Mouse (Mus musculus): ENCODE results near the gene Pim1. TPM values are rescaled to one million over a fixed set of nuclear protein-coding genes. Genes with fewer than 3 reads are reported as not detected.
"Not testable (repeated sequence)": the region's sequence is repeated elsewhere in the genome, so short reads cannot be mapped to it uniquely, and the experiment has no call there.

Pim1 gene
- total RNA-seq, 4 experiments from 2014 or later: 55.1 to 168 (median 83.0) TPM

- no peak for DNase-seq
Observed at GRCm38 (mm10) chr17:29494062-29494731, 3.6 kb downstream of the Pim1 start.

- no peak for DNase-seq
Observed at GRCm38 (mm10) chr17:29494732-29495076, 4.2 kb downstream of the Pim1 start.

DNA sequence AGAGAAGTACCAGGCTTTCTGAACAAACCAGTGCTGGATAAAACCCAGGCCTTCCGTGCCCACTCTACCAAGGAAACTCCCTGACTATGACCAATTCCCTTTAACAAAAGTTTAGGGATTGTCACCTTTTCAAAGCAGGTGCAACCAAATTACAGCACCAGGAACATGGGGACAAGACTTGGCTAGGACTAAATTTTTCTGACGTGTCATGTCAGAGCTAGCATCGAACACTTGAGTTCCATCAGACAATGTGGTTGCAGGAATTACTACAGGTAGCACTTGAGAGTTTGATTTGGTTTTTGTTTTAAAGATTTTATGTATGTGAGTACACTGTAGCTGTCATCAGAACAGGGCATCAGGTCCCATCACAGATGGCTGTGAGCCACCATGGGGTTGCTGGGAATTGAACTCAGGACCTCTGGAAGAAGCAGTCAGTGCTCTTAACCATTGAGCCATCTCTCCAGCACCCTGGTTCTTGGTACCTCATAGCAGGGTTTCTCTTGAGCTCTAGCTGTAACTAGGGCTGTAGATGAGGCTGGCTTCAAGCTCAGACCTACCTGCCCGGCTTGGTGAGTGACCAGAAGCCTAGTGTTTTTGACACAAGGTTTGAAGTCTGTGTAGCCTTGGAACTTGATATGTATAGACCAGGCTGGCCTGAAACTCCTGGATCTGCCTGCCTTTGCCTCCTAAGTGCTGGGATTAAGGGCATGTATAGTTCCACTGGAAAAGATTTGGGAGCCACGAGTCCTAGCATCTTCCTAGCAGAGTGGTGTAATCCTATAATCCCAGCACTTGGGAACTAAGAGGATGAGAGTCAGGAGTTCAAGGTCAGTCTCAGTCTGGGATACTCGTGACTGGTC is 5.9 kb downstream of the Pim1 start:
- DNase-seq: no peak

GRCm38 (mm10) chr17:29497071-29497354 is 6.5 kb downstream of the Pim1 start:
- DNase-seq: no peak

DNA sequence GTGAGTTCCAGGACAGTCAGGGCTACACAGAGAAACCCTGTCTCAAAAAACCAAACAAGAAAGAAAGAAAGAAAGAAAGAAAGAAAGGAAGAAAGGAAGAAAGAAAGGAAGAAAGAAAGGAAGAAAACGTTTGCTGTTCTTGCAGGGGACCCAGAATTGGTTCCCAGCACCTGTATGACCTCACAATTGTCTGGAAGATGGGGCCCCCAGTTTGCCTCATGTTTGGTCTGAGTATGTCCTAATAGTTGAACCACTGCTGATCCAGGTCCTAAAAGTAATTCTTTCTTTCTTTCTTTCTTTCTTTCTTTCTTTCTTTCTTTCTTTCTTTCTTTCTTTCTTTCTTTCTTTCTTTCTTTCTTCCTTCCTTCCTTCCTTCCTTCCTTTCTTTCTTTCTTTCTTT is 6.9 kb downstream of the Pim1 start:
- not testable (repeated sequence) for DNase-seq

GRCm38 (mm10) chr17:29498028-29498427 is 7.5 kb downstream of the Pim1 start:
- no peak for DNase-seq

DNA sequence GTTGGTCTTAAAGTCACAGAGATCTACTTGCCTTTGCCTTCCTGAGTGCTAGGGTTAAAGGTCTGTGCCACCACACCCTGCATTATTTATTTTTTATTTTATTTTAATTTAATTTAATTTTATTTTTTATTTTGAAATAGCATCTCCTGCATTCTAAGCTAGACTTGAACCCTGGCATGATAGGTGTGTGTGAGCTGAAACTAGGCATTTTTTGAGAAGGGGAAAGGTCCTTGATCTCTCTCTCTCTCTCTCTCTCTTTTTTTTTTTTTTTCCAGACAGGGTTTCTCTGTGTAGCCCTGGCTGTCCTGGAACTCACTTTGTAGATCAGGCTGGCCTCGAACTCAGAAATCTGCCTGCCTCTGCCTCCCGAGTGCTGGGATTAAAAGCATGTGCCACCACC is 8.4 kb downstream of the Pim1 start:
- not testable (repeated sequence) for DNase-seq

- DNase-seq: no peak
Observed at GRCm38 (mm10) chr17:29499511-29499910, 9.0 kb downstream of the Pim1 start.

DNA sequence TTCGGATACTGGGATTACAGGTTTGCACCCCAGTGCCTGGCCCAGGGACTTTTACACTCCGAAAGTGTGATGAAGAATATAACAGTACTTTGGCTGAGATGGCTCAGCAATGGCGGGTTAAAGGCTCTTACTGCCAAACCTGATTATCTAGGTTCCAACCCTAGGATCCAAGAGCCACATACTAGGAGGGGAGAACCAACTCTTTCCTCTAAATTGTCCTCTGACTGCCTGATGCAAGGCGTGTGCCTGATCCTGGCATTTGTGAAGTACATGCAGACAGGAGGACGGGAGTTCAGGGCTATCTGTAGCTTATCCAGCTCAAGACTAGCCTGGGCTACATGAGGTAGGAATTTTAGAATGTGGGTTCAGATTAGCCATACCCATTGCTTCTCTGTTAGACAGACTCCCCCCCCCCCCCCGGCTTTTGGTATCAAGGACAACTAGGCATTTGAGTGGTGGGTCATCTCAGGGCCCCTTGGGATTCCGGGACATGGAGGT is 9.7 kb downstream of the Pim1 start:
- DNase-seq: no peak

DNA sequence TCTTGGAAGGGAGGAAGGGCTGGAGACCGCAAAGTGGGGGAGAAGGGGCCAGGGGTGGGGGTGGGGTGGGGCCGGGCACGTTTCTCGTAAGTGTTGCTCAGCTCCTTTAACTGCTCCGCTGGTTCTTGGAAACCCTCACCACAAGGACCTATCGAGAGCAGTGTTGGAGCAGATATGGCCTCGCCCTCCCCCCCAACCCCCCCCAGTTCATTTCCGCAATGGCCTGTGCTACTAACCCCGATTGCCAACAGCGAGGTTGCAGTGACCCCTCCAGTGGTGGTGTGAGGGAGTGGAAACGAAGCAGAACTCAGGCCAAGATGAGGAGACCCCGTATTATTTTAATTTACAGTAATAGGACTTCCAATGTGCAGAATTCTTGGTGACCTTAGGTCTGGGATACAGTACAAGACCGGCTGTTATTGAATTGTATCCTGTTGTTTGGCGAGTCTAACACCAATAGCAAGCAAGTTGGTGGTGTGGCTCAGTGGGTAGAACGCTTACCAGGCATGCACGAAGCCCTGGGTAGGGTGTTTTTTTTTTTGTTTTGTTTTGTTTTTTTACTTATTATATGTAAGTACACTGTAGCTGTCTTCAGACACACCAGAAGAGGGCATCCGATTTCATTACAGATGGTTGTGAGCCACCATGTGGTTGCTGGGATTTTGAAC is 10.4 kb downstream of the Pim1 start:
- no peak for DNase-seq

- no peak for DNase-seq
Observed at GRCm38 (mm10) chr17:29502005-29502668, 11.6 kb downstream of the Pim1 start.

DNA sequence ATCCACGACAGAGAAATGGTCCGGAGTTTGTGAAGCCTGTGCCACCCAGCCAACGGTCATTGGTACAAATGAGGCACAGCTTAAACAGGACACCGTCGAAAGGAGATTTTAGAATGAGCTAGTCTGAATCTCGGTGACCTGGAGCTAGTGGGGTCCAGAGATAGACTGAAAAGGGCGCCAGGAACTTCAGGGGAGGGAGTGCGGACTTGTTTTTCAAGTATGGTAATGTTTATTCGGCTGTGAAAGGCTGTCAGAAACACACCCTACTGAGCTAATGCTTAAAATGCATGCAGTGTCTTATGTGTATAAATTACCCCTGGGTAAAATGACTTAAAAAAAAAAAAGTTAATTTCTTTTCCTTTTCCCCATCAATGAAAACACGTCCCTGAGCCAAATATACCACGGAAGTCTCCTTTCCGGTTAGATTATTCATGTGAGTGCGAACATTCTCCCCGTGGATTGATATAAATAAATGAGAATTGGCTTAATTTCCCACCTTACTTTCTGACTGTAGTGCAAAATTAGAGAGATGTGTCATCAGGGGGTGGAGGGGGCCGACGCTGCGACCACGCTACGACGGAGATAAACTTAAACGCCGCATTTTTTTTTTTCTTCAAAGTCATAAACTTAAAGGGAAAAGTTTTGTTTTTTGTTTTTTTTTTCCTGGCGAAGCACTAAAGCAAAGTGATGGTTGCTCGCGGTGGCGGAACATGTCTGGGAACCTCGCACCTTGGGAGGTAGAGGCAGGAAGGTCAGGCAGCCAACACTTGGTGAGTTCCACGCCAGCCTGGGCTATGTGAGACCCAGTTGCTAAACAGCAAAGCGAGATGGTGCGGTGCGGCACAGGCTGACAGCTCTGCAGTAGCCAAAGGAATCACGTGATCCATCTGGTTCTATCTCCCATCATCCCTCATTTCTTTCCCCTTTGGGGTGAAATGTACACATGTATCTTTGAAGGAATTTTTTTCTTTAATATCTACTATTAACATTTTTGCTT is 12.4 kb downstream of the Pim1 start:
- DNase-seq: no peak

- DNase-seq: no peak
Observed at GRCm38 (mm10) chr17:29503700-29504099, 13.1 kb downstream of the Pim1 start.

DNA sequence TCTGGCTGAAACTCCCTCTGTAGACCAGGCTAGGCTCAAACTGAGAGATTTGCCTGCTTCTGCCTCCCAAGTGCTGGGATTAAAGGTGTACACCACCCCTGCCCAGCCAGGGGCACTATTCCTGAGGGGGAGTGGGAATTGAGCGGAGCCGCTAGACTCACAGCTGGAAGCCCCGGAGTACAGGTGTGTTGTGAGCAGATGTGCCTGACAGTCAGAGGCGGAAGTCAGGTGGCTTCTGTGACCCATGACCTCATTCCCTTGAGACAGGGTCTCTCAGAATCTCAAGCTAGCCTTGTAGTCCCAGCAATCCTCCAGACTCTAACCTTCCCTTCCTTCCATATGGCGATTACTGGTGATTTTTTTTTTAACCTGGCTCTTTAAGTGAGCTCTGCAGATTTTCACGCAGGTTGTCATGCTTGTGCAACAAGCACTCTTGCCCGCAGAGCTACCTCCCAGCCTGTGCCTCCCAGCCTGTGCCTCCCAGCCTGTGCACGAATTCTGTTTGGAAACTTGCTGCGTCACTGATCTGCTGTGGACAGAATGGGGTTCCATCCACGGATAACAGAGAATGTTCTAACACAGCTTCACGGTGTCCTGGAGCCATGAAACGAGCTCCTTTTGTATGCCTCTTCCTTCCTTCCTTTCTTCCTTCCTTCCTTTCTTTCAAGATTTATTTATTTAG is 18.5 kb downstream of the Pim1 start:
- DNase-seq: no peak

GRCm38 (mm10) chr17:29510691-29511090 is 20.1 kb downstream of the Pim1 start:
- no peak for DNase-seq

GRCm38 (mm10) chr17:29513044-29513730 is 22.6 kb downstream of the Pim1 start:
- DNase-seq: peak; percentile 57

DNA sequence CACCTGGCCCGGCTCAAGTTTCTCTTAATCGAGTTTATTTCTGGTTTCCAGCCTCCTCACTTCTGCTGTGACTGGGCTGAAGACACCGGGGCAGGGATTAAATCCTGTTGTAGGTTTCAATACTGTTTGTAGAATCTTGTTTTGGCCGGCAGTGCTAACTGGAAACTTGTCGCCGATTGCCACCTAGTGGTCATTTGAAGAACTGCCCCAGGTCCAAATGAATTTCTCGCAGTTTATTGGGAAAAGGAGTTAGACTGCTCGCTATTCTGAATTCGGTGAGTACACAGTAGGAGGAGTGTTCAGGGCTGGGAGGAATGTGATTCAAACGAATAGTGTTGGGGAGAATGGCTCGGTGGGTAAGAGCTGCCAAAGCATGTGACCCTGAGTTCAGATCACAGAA is 23.9 kb downstream of the Pim1 start:
- peak; percentile 68 for DNase-seq

GRCm38 (mm10) chr17:29518665-29519064 is 28.1 kb downstream of the Pim1 start:
- DNase-seq: not testable (repeated sequence)

DNA sequence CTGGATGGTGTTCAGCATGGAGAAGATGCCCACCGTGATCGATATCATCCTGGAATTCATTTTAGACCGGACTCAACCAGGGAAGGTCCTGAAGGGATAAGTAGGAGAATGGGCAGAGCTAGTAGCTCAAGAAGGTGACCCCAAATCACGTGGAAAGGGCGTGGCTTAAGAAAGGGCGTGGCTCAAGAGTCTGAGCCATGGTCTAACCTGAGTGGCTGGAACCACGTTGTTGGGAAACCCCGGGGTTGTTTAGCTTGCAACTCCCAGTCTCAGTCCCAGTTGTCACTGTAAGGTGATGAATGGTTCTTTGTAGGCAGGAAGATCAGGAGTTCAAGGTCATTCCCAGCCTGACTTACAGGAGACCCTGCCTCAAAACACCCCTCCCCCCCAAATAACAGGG is 29.2 kb downstream of the Pim1 start:
- no peak for DNase-seq

- no peak for DNase-seq
Observed at GRCm38 (mm10) chr17:29525613-29526012, 35.1 kb downstream of the Pim1 start.
